Mouse (Mus musculus) splenic B cell, adult 2 months (primary cell): ENCODE measurements around the gene Prlh.

ENCODE experiments used
- DNase-seq: peaks from one replicate; pipeline ENCODE4 v3.0.0-alpha.2; 2011; ENCODE audit warnings: low read depth, low spot score
- H3K27me3 ChIP-seq: 2 replicates; pipeline ENCODE4 v1.6.1; 2012; ENCODE audit warnings: mild to moderate bottlenecking, low read length, moderate library complexity, mixed read lengths; ENCODE audit not compliant: control insufficient read depth, poor library complexity, insufficient read depth, severe bottlenecking
- H3K36me3 ChIP-seq: 2 replicates; pipeline ENCODE4 v1.6.1; 2012; ENCODE audit warnings: mild to moderate bottlenecking, low read length, moderate library complexity, mixed read lengths; ENCODE audit not compliant: control insufficient read depth, poor library complexity, insufficient read depth, severe bottlenecking

Prlh gene

DNA sequence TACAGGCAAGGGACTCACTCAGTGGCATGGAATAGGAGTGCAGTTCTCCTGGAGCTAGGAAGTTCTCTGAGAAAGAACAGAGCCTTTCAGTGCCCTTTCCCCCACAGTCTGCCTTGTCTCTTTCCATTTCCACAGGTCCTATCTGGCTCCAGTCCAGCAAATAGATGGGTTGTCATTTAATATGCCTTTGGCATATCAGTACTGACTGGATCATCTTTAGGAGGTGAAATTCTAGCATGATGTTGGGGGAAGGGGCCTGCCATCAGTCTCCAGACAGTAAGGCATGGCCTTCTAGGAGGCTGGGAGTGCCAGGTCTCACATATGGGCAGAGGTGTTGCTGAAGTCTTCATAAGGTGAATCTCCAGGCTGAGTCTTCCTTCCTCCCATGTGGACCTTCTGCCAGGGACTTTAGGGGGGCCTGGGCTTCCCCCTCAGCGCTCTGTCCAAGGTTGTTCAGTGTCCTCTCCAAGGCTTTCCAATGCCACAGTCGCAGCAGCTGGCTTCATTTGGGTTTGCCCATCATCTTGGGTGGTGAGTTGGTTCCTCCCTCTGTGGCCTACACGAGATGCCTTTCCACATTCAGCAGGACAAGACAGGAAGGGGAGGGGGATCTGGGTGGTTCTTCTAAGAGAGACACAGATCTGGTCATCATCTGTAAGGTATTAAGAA, 49.1 kb downstream of the Prlh start:
- Histone ChIP-seq H3K27me3 (no peaks in the 10 kb centered on the region), H3K36me3 (no peaks in the 10 kb centered on the region)
- no peak for DNase-seq

DNA sequence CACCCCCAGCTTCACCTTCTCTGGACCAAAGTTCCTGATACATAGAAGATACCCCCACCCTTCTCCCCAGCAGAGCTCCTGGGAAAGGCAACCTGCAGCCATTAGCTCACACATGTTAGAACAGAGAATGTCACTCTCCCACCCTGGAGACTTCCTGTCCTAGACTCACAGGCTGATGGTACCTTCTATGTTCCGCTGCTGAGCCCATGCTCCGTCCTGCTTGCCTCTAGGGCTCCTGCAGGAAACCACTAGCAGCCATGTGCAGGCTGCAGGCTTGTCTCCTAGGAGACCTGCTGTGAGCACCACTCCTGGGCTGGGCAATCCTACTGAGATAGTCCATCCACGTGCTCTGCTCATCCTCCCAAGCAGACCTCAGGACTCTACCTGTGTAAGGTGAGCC, 49.7 kb downstream of the Prlh start:
- no peak for DNase-seq
- Histone ChIP-seq H3K36me3 (no peaks in the 10 kb centered on the region), H3K27me3 (no peaks in the 10 kb centered on the region)
